Mouse (Mus musculus) c-Kit-positive CD71-negative TER-119-negative erythroid progenitor cells, embryonic 14.5 days (primary cell): ENCODE data around the gene Bcap29.
"Not testable (repeated sequence)": the region's sequence is repeated elsewhere in the genome, so short reads cannot be mapped to it uniquely, and the experiment has no call there.

ENCODE experiments used
- DNase-seq: peaks from one replicate; pipeline ENCODE4 v3.0.0-alpha.2; 2013; ENCODE audit warnings: low read depth

Gene Bcap29

DNA sequence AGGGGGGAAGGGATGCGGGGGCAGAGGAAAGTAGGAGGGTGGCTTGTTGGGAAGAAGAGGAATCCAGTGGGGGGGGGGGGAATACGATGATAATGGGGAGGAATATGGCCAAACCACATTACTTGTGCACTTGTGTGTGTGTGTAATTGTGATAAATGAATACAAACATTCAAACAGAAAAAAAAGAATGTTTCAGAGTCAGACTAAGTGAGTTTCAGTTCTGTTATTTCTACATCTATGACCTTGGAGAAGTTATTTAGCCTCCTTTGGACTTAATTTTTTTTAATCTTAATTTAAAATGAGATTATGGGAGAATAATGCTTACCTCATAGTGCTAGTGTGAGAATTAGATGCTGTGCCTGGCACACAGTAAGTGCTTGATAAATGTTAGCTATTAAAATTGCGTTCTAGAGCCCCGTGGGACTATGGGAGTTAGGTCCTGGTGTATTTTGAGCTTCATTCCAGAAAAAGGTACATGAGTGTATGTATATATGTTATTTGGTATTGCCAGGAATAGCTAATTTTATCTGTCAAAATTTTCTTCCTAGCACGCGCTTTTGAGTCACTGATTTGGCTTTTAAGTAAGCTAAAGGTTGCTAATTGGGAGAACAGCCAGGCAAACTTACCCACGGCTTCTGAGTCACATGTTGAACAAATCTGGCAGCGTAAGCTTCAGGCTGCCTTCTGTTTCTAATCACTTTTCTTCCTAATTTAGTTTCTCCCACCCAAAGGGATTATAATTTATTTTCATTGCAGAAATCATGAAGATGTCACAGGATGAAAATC, 55.6 kb downstream of the Bcap29 start:
- no peak for DNase-seq

DNA sequence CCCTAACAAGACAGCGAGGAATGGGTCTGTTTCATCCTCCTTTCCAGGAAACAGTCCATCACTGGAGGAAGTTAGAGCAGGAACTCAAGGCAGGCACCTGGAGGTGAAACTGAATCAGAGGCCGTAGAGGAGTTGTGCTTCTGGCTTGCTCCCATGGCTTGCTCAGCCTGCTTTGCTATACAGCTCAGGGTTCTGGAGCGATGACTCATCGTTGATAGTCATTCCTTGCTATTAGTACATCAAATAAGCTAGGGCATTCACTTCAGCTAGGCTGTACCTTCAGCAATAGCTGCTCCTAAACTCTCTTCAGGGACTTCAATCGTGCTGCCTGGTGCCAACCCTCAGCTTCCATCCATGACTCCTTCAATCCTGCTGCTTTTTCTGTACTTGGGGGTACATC, 60.0 kb downstream of the Bcap29 start:
- DNase-seq: no peak

DNA sequence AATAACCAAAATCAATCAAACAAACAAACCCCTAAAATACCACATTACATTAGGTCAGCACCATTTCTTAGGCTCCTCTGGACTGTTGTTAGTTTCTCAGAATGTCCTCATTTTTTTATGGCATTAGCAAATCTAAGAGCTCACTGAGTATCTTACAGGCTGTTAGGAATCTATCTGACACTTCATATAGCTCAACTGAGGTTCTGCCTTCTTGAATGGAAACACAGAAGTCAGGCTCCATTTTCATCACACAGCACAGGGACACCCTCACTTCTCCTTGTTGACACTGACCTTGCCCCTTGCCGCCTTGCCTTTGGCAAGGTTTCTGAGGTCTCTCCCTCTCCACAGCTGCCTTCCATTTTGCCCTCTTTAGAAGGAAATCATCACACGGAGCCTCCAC, 64.7 kb downstream of the Bcap29 start:
- DNase-seq: no peak

DNA sequence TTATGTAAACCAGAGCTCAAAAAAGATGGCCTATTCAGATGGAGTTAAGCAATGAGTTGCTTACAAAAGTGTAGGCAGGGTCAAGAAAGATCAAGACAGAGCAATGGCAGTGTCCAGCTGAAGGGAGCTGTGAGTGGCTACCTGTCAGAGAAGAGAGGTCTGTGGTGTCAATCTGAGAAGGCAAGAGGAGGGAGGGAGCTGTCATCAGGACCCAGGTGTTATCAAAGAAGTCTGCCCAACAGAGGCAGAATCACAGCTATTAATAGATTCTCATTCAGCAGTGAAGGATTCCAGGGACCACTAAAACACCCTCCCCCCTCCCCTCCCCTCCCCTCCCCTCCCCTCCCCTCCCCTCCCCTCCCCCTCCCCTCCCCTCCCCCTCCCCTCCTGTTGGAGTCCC, 65.8 kb downstream of the Bcap29 start:
- DNase-seq: no peak

DNA sequence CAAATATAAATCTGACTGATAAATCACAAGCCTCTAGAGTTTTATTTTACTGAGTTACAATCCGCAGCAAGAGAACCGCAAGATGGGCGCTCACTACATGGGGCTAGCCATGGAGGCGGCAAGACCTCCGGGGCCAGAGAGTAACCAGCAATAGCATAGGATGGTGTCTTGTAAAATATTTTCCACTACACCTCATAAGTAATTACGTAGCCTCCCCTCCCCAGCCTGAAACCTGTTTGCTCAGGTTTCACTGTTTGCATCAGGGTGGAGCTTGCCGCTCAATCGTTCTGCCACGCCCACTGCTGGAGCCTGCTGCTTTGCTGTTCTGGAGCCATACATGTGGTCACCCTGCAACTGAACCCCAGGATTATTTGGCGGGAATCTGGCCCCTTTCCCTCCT, 66.9 kb downstream of the Bcap29 start:
- DNase-seq: not testable (repeated sequence)

DNA sequence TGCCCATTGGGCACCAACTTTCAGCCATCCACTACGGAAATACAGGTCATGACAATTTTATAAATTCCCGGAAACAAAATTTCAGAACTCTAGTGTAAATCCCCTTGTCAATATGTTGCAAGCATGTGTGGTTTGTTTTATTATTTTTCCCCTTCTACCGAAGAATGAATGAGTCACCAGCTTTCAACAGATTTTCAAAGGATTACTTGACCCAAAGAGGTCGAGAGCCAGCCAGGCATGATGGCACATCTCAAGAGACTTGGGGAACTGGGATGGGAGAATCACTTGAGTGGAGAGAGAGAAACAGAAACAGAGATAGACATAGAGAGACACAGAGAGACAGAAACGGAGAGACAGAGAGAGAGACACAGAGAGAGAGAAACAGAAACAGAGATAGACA, 73.7 kb downstream of the Bcap29 start:
- no peak for DNase-seq

DNA sequence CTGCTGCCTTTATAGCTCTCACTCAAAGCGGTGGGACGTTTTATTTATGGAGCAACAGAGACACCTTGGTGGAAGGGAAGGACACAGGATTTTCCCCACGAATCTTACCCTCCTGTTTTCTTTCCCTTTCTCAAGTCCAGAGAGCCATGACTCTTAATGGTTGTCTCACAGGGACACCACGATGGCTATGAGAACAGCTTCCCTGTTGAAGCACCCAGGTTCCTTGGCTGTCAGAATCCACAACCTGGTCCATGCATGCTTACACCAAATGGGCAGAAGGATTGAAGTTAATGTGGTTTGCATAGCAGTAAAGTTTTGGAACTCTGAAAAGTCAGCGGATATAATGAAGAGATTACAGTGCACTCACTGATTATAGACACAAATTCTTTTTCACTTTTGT, 74.5 kb downstream of the Bcap29 start:
- DNase-seq: no peak

DNA sequence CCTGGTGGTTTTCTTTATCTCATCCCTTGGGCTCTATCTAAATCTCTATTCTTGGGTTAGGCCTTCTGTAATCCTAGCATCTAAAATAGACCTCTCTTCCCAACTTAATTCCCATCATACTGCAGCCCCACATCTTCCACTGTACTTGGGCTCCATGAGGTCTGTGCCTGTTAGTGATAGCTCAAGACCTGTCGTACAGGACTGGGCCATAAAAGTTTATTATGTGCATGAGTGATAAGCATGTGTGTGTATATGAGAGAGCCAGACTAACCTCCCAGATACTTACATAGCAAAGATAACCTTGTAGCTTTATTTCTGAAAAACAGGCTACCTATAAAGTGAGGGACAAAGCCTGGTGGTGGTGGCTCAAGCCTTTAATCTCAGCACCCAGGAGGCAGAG, 80.1 kb downstream of the Bcap29 start:
- no peak for DNase-seq

DNA sequence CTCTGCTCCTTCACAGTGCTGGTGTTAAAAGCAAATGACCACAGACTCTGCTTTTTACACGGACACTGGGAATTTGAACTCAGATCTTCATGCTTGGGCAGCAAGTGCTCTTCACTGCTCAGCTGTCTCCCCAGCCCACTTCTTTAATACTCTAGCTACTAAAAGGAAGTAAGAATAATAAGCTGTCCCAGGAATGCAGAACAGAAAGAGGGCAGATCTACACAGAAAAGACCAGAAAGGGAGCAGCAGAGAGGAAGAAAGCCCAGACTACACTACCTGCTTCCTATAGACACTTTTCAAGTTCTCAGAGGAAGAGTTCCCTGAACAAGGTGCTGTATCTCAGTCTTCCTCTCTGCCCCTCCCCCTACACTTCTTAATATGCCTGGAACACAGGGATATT, 83.2 kb downstream of the Bcap29 start:
- DNase-seq: no peak

DNA sequence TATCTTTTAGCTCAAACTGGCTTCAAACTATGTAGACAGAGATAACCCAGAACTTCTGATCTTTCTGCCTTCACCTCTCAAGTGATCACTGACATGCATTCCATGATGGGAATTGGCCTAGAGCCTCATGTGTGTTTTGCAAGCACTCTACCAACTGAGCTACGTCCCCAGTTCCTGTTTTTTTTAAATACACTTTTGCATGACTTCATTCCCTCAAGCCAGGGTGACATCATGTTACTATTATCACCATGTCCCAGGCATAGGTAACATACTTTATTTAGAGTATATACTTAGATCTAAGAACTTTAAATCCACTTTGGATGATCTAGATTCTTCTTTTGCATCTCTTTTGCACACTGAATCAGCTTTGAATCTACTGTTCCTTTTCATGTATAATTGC, 88.4 kb downstream of the Bcap29 start:
- DNase-seq: no peak

DNA sequence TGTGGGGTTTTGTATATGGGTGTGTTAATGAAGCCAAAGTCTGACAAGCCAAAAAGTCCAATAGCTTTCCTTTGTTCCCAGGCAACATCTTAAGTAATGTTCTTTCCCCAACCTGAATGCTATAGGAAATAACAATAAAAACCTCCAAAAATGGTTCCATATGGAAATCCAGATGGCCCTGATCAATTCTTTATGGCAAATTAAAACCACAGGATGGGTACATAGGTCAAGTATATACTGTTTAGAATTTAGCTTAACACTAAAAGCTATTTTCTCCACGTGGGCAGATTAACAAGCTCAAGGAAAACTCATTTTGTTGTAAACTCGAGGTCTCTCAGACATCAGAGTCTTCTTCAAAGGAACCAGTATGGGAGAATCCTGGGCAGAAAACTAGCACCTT, 89.2 kb downstream of the Bcap29 start:
- DNase-seq: no peak

DNA sequence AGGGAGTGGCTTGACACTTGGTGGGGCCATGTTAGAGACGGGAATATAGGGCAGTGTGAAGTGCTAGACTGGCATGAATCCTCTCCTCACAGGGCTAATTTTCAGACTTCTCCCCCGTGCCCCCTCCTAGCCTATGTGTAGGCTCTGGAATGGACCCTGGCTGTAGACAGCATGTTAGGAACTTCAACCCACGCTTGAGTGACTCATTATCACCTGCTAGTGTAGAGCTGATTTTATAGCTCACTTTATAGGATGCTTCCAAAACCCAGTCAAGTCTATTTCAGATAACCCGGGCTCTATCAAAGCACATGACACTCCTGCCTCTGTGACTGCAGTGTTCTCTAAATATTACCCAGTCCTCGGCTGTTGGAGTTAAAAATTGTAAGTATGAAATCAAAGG, 92.9 kb downstream of the Bcap29 start:
- DNase-seq: no peak
